Mouse (Mus musculus): ENCODE measurements at regions not wholly inside any gene's neighbourhood (a gene's known extent, or its start where the extent isn't known, plus 50 kb on each side); places are given as distances from the start of the nearest gene placed in this dataset.

- no peak for TF ChIP-seq CTCF (IDR thresholded peaks at IDR 0.05; ENCODE audit: low read depth)
- no peak for TF ChIP-seq EP300 (IDR thresholded peaks at IDR 0.05; ENCODE audit: low read depth)
Observed at GRCm38 (mm10) chr3:38561186-38561585, 76.5 kb upstream of the Ankrd50 start.

All from liver, embryonic 14.5 days (tissue).